Mouse (Mus musculus) intestine, postnatal 0 days (tissue): ENCODE data around the gene Flot2. TPM values are rescaled to one million over a fixed set of nuclear protein-coding genes. Genes with fewer than 3 reads are reported as not detected.

Source experiments
- ATAC-seq: fragments of 200-750 bp; cut with Nextera tagmentation; 2 replicates; pipeline ENCODE4 v1.8.0; 2017; ENCODE audit warnings: mild to moderate bottlenecking, moderate TSS enrichment, moderate library complexity
- H3K27ac ChIP-seq: fragments of 300-500 bp; sonication (generic); 2 replicates; pipeline ENCODE4 v1.5.1; 2014; ENCODE audit warnings: mild to moderate bottlenecking, low read depth, low read length, moderate library complexity
- H3K27me3 ChIP-seq: fragments of 300-500 bp; sonication (generic); replicated peaks from 2 replicates; pipeline ENCODE4 v1.6.1; 2014; ENCODE audit warnings: low read length, mixed read lengths; ENCODE audit not compliant: control insufficient read depth, insufficient read depth
- H3K36me3 ChIP-seq: fragments of 300-500 bp; sonication (generic); 2 replicates; pipeline ENCODE4 v1.6.1; 2014; ENCODE audit warnings: mild to moderate bottlenecking, moderate library complexity; ENCODE audit not compliant: control insufficient read depth, insufficient read depth
- H3K4me1 ChIP-seq: fragments of 300-500 bp; sonication (generic); replicated peaks from 2 replicates; pipeline ENCODE4 v1.6.1; 2014; ENCODE audit warnings: antibody characterized with exemption, low read length, mixed read lengths; ENCODE audit not compliant: control insufficient read depth, insufficient read depth
- H3K4me2 ChIP-seq: fragments of 300-500 bp; sonication (generic); replicated peaks from 2 replicates; pipeline ENCODE4 v1.6.1; 2014; ENCODE audit warnings: low read depth, mild to moderate bottlenecking, moderate library complexity
- H3K4me3 ChIP-seq: fragments of 300-500 bp; sonication (generic); 2 replicates; pipeline ENCODE4 v1.5.1; 2014; ENCODE audit warnings: low read depth, low read length
- H3K9ac ChIP-seq: fragments of 300-500 bp; sonication (generic); 2 replicates; pipeline ENCODE4 v1.6.1; 2014; ENCODE audit warnings: mild to moderate bottlenecking, low read depth, low read length
- H3K9me3 ChIP-seq: fragments of 300-500 bp; sonication (generic); 2 replicates; pipeline ENCODE4 v1.6.1; 2016; ENCODE audit warnings: mixed run types; ENCODE audit not compliant: control insufficient read depth
- CTCF ChIP-seq: sonication (generic); IDR thresholded peaks from 2 replicates; pipeline ENCODE4 v1.5.1; 2016; ENCODE audit warnings: low read depth, mild to moderate bottlenecking, control low read depth, antibody characterized with exemption, moderate library complexity
- WGBS: fragments of 180-500 bp; shearing (Covaris S2); extraction: QIAGEN DNeasy Blood & Tissue Kit; methylation state at CpG from one replicate; pipeline ENCODE4 v1.1.7; 2014; 5-methylcytosine and 5-hydroxymethylcytosine counted together
- polyA plus RNA-seq: library from polyadenylated mRNA; unstranded; fragments of >200 nt; fragmentation: Nextera tagmentation; extraction: Ambion mirVana; gene quantifications from 2 replicates; pipeline ENCODE4 v1.2.1, GENCODE M21; 2015

The Flot2 gene
- 23.0 and 23.3 TPM in 2 replicates for polyA plus RNA-seq

DNA sequence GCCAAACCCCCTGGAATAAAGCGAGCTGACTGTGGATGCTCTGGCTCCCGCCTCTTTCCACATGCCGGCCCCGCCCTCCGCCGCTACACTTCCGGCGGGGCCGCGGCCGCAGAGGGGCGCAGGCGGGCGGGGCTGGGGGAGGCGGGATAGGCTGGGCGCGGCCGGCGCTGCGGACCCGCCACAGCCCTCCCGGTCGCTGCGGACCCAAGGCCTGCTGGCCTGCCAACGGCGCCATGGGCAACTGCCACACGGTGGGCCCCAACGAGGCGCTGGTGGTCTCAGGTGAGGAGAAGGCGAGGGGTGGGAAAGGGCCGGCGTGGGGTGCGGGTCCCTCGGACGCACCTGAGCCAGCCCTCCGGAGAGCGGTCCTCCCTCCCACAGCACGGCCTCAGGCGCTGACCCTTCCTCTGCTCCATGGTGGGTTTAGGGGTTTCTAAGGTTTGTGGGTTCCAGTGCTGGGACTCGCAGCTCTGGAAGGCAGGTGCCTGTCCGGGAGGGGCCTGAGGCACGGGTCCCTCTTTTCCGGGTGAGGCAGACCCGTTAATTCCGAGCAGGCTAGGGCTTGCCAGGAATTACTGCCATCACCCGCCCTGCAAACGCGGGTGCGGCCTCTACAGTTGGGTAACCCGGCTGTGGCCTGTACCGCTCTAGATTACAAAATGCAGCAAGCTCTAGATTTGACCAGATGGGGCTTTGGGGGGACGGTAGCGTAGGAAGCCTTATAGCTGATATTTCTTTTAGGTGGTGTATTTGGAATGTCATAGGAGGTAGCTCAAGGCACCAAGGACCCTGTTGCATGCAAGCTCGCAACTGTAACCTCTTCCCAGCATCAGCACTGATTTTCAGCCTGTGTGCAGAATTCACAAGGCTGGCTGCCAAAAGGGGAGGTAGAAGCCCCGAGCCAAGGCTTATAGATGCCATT lies at the start of gene Flot2:
Gene Flot2 (plus strand): TSS at position 101 of the 922 bp plus-strand sequence.
- H3K9me3 ChIP-seq, result no peaks in the 10 kb centered on the region
- peak; percentile 46 for TF ChIP-seq CTCF
- H3K4me3 ChIP-seq, result peak within 1 kb of the TSS; percentile 63
- 4% methylated on average over 55 of the region's 55 CpGs for WGBS
- H3K4me1 ChIP-seq, result no peaks in the 10 kb centered on the region
- ATAC-seq, result peak; percentile 57
- 0 out of 2 replicates have a peak within 1 kb of the TSS, but pooled peaks have one; percentile 28 for H3K27ac ChIP-seq
- H3K4me2 ChIP-seq, result peak within 1 kb of the TSS; percentile 97
- H3K27me3 ChIP-seq, result no peaks in the 10 kb centered on the region
- H3K36me3 ChIP-seq, result no peaks in the 10 kb centered on the region
- H3K9ac ChIP-seq, result peak within 1 kb of the TSS; percentile 78

DNA sequence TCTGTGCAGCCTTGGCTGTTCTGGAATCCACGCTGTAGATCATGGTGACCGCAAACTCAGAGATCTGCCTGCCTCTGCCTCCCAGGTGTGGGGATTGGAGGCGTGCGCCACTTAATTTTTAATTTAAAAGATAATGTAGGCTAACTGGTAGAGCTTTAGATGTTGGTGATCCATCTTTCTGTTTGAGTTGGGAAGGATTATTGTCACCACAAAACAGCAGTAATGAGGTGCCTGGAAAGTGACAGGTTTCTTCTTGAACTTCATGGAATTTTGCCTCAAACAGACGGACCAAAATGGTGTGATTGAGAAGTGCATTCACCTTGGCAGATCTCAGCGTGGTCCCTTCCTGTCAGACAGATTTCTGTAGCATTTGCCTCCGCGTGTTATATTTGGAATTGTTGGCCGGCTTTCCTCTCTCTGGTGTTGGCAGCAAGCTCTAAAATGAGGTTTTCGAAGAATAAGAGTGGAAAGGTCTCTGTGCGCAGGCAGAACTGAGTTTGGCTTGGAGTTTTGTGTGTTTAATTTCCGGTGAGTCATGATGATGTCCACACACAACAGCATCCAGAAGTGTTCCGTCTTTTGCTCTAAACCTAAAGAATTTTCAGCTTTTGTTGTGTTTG lies 48.5 kb upstream of the Flot2 start:
- H3K9ac ChIP-seq, result no peak overlapping the region
- WGBS, result 85% methylated on average over 13 of the region's 13 CpGs
- no peak overlapping the region for H3K4me3 ChIP-seq
- TF ChIP-seq CTCF, result no peak
- H3K27me3 ChIP-seq, result no peaks in the 10 kb centered on the region
- no peaks in the 10 kb centered on the region for H3K4me1 ChIP-seq
- H3K4me2 ChIP-seq, result no peak overlapping the region
- no peak for ATAC-seq
- no peak overlapping the region for H3K27ac ChIP-seq
- peaks cover 8% of the 10 kb centered on the region; the same call in 1 of the 2 replicates for H3K36me3 ChIP-seq
- H3K9me3 ChIP-seq, result no peaks in the 10 kb centered on the region

- peaks cover 15% of the 10 kb centered on the region for H3K36me3 ChIP-seq
- no peak overlapping the region for H3K27ac ChIP-seq
- no peak for TF ChIP-seq CTCF
- H3K4me3 ChIP-seq, result no peak overlapping the region
- no peak overlapping the region for H3K9ac ChIP-seq
- 62% methylated on average over 1 of the region's 1 CpGs for WGBS
- ATAC-seq, result no peak
- H3K4me2 ChIP-seq, result no peak overlapping the region
- H3K9me3 ChIP-seq, result no peaks in the 10 kb centered on the region
- H3K27me3 ChIP-seq, result no peaks in the 10 kb centered on the region
- no peaks in the 10 kb centered on the region for H3K4me1 ChIP-seq
Measured at GRCm38 (mm10) chr11:77995556-77995955, 42.2 kb upstream of the Flot2 start.

DNA sequence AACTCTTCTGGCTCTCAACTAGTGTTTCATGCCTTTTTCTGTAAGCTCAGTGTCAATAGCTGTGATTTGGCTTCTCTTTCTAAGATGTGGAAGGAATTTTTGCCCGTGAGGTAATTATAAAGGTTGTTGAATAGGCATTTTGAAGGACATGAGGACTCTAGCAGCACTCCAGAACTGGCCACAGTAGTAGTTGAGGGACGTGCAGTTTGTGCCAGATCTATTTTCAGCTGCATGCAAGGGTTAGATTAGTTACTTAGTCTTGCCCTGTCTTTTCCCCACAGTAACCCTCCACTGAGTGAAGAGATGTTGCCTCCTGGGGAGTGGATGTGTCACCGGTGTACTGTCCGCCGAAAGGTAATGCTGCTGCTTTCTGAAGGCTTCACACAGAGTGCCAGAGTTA lies 31.3 kb upstream of the Flot2 start:
- peaks cover 42% of the 10 kb centered on the region for H3K36me3 ChIP-seq
- no peak for TF ChIP-seq CTCF
- no peaks in the 10 kb centered on the region for H3K9me3 ChIP-seq
- no peak overlapping the region for H3K9ac ChIP-seq
- H3K27me3 ChIP-seq, result no peaks in the 10 kb centered on the region
- ATAC-seq, result no peak
- H3K4me2 ChIP-seq, result no peak overlapping the region
- no peak overlapping the region for H3K4me3 ChIP-seq
- H3K27ac ChIP-seq, result no peak overlapping the region
- 95% methylated on average over 5 of the region's 5 CpGs for WGBS
- H3K4me1 ChIP-seq, result no peaks in the 10 kb centered on the region; the same call in 1 of the 2 replicates

GRCm38 (mm10) chr11:78019676-78020075 lies 18.1 kb upstream of the Flot2 start:
- ATAC-seq, result no peak
- H3K4me1 ChIP-seq, result no peaks in the 10 kb centered on the region
- TF ChIP-seq CTCF, result peak; percentile 88
- no peaks in the 10 kb centered on the region for H3K9me3 ChIP-seq
- no peak overlapping the region for H3K9ac ChIP-seq
- no peak overlapping the region for H3K27ac ChIP-seq
- H3K4me2 ChIP-seq, result no peak overlapping the region
- WGBS, result 17% methylated on average over 4 of the region's 4 CpGs
- peaks cover 85% of the 10 kb centered on the region for H3K36me3 ChIP-seq
- H3K4me3 ChIP-seq, result no peak overlapping the region
- H3K27me3 ChIP-seq, result no peaks in the 10 kb centered on the region

- 79% methylated on average over 8 of the region's 8 CpGs for WGBS
- Histone ChIP-seq H3K4me1 (no peaks in the 10 kb centered on the region), H3K27ac (no peak overlapping the region; the same call in 1 of the 2 replicates), H3K27me3 (no peaks in the 10 kb centered on the region), H3K9me3 (no peaks in the 10 kb centered on the region), H3K4me3 (no peak overlapping the region), H3K36me3 (peaks cover 83% of the 10 kb centered on the region), H3K9ac (no peak overlapping the region), H3K4me2 (no peak overlapping the region)
- ATAC-seq, result no peak
- peak; percentile 63 for TF ChIP-seq CTCF
Measured at GRCm38 (mm10) chr11:78023607-78024006, 14.1 kb upstream of the Flot2 start.
